Mouse (Mus musculus): Measurements from ENCODE around the gene Srbd1.

DNA sequence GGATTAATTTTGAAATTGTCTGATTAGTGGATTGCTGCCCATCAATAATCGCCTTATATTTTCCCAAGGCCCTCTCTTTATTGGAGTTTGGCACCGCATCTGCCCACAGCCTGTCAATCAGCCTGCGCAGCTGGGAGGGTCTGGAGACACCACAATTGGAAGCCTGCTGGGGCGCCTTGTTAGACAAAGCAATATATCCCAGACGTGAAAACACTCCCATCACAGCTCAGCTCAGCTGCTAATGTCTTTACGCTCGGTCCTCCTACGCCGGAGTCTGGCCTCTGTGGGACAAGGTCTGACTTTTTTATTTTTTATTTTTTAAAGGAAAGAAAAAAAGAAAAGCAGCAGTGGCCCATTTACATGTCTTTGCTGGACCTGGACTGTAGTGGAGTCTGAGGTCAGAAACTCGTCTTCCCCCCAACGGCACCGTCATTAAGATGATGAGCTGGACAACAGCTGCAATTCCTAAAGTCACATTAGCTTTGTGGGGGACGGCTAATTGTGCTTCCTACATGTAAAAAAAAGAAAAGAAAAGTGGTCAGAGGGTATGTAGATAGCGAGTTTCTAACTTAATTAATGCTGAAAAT, 195.0 kb downstream of the Srbd1 start:
- TF ChIP-seq CTCF (IDR thresholded peaks at IDR 0.05; ENCODE audit: borderline replicate concordance, extremely low read depth, insufficient read depth, insufficient read length) = no peak
- no peak for TF ChIP-seq POLR2A (IDR thresholded peaks at IDR 0.05; ENCODE audit: borderline replicate concordance, extremely low read depth, insufficient read depth, insufficient read length, poor library complexity, severe bottlenecking)

Measured in brain, embryonic 14.5 days (tissue).